Mouse (Mus musculus) heart, postnatal 14 days (tissue): ENCODE measurements around the gene Ppt2. TPM values are rescaled to one million over a fixed set of nuclear protein-coding genes. Genes with fewer than 3 reads are reported as not detected.

ENCODE experiments used
- DNase-seq, 2 experiments: peaks; one replicate each; pipeline ENCODE4 v3.0.0; 2021 to 2022
- intact Hi-C: fragments of 180-260 bp; cut with DNase I; formaldehyde crosslinking; loops from one replicate; pipeline ENCODE4 v1.15.1; 2025
- total RNA-seq, 2 experiments: library from RNA; stranded (reverse); gene quantifications; 2 replicates each; pipeline ENCODE4 v1.2.3; 2021

Ppt2 gene
- total RNA-seq, 2 experiments from 2014 or later, result 42.6 to 43.2 TPM

- DNase-seq, result no peak
These were observed 59.9 kb downstream of the Ppt2 start for GRCm38 (mm10) chr17:34568421-34568820.

GRCm38 (mm10) chr17:34567311-34567710 is 61.0 kb downstream of the Ppt2 start:
- DNase-seq, result no peak
- intact Hi-C loops, result no loop called here

More at GRCm38 (mm10) chr17:34568421-34568820, 59.9 kb downstream of the Ppt2 start:
- intact Hi-C loops, result no loop called here

Other genes with a start within 250 kb of the Ppt2 start
- under 1 TPM in 1 of 2 experiments, not detected in 1; 0.24 TPM for gene BC051142, start 229.7 kb downstream of the Ppt2 start, total RNA-seq
- gene Btnl4, start 151.2 kb downstream of the Ppt2 start, total RNA-seq, result not detected
- gene Btnl6, start 111.2 kb downstream of the Ppt2 start, total RNA-seq, result not detected
- 10 to 100 TPM; 47.9 to 52.6 TPM for gene Notch4, start 64.2 kb downstream of the Ppt2 start, total RNA-seq
- 1 to 10 TPM; 5.6 to 7.8 TPM for gene Gpsm3, start 38.7 kb downstream of the Ppt2 start, total RNA-seq
- 10 to 100 TPM; 20.1 to 22.6 TPM for gene Pbx2, start 37.2 kb downstream of the Ppt2 start, total RNA-seq
- 1 to 10 TPM; 1.0 to 1.2 TPM for gene Ager, start 30.6 kb downstream of the Ppt2 start, total RNA-seq
- 10 to 100 TPM; 33.6 to 35.4 TPM for gene Rnf5, start 24.8 kb downstream of the Ppt2 start, total RNA-seq
- gene Agpat1, start 24.2 kb downstream of the Ppt2 start, total RNA-seq, result 10 to 100 TPM; 56.3 to 57.9 TPM
- 1 to 10 TPM; 2.1 to 2.7 TPM for gene Egfl8, start 12.5 kb downstream of the Ppt2 start, total RNA-seq
- gene Prrt1, start 1.0 kb upstream of the Ppt2 start, total RNA-seq, result 1 to 10 TPM; 1.9 to 3.1 TPM
- gene Fkbpl, start 16.3 kb upstream of the Ppt2 start, total RNA-seq, result 1 to 10 TPM; 8.2 to 8.3 TPM
- gene Atf6b, start 18.6 kb upstream of the Ppt2 start, total RNA-seq, result 10 to 100 TPM; 18.0 to 19.0 TPM
- 10 to 100 TPM; 48.6 to 56.7 TPM for gene Tnxb, start 42.0 kb upstream of the Ppt2 start, total RNA-seq
- gene C4b, start 115.4 kb upstream of the Ppt2 start, total RNA-seq, result 10 to 100 TPM; 17.9 to 21.3 TPM
- not detected for gene Cyp21a1, start 176.1 kb upstream of the Ppt2 start, total RNA-seq
- gene Stk19, start 208.4 kb upstream of the Ppt2 start, total RNA-seq, result 10 to 100 TPM; 10.7 to 13.5 TPM
- 10 to 100 TPM; 17.5 to 18.2 TPM for gene Dxo, start 208.5 kb upstream of the Ppt2 start, total RNA-seq
- gene Skiv2l, start 221.7 kb upstream of the Ppt2 start, total RNA-seq, result 10 to 100 TPM; 25.0 to 25.4 TPM
- gene Nelfe, start 221.9 kb upstream of the Ppt2 start, total RNA-seq, result 10 to 100 TPM; 13.1 to 15.5 TPM
- gene Cfb, start 234.0 kb upstream of the Ppt2 start, total RNA-seq, result 1 to 10 TPM; 6.3 to 7.8 TPM